Mouse (Mus musculus) kidney, embryonic 16.5 days (tissue): Measurements from ENCODE around the gene Sesn2. TPM values are rescaled to one million over a fixed set of nuclear protein-coding genes. Genes with fewer than 3 reads are reported as not detected.

Experiments
- ATAC-seq: fragments of 200-750 bp; cut with Nextera tagmentation; 2 replicates; pipeline ENCODE4 v1.8.0; 2017; ENCODE audit warnings: moderate TSS enrichment; ENCODE audit not compliant: low FRiP score, low TSS enrichment
- H3K27ac ChIP-seq: fragments of 300-500 bp; sonication (generic); 2 replicates; pipeline ENCODE4 v1.5.1; 2014; ENCODE audit warnings: low read length
- H3K27me3 ChIP-seq: fragments of 300-500 bp; sonication (generic); 2 replicates; pipeline ENCODE4 v1.6.1; 2014; ENCODE audit warnings: low read length, control low read depth, mixed read lengths; ENCODE audit not compliant: insufficient read depth
- H3K36me3 ChIP-seq: fragments of 300-500 bp; sonication (generic); 2 replicates; pipeline ENCODE4 v1.6.1; 2014; ENCODE audit warnings: low read length, control low read depth, mixed read lengths; ENCODE audit not compliant: insufficient read depth
- H3K4me1 ChIP-seq: fragments of 300-500 bp; sonication (generic); 2 replicates; pipeline ENCODE4 v1.6.1; 2014; ENCODE audit warnings: low read length, control low read depth, mixed read lengths; ENCODE audit not compliant: insufficient read depth
- H3K4me2 ChIP-seq: fragments of 300-500 bp; sonication (generic); replicated peaks from 2 replicates; pipeline ENCODE4 v1.6.1; 2014; ENCODE audit warnings: low read depth, low read length
- H3K4me3 ChIP-seq: fragments of 300-500 bp; sonication (generic); 2 replicates; pipeline ENCODE4 v1.5.1; 2014; ENCODE audit warnings: mild to moderate bottlenecking, low read length
- H3K9ac ChIP-seq: fragments of 300-500 bp; sonication (generic); replicated peaks from 2 replicates; pipeline ENCODE4 v1.6.1; 2014; ENCODE audit warnings: low read length
- H3K9me3 ChIP-seq: fragments of 300-500 bp; sonication (generic); 2 replicates; pipeline ENCODE4 v1.6.1; 2016; ENCODE audit warnings: low read length, control low read depth
- WGBS: fragments of 180-500 bp; shearing (Covaris S2); extraction: QIAGEN DNeasy Blood & Tissue Kit; methylation state at CpG from one replicate; pipeline ENCODE4 v1.1.7; 2014; 5-methylcytosine and 5-hydroxymethylcytosine counted together
- polyA plus RNA-seq: library from polyadenylated mRNA; unstranded; fragments of >200 nt; fragmentation: Nextera tagmentation; extraction: Ambion mirVana; gene quantifications from 2 replicates; pipeline ENCODE4 v1.2.1, GENCODE M21; 2015

Sesn2 gene
- polyA plus RNA-seq, 1 experiment from 2014 or later: 21.2 TPM

DNA sequence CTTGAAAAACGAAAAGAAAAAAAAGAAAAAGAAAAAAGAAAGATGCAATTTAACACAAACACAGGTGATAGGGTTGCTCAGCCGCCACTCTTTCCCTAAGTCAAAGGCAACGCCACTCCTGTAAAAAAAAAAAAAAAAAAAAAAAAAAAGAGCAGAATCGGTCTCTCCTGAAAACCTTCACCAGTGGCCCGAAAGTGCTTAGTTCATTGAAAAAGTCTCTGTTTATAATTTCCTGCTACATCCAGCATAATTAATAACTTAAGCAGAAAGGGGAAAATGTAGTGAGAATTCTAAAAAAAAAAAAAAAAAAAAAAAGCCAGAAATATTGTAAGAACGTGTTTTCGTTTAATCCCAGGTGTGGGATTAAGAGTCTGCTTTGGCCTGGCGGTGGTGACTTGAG is 65.8 kb downstream of the Sesn2 start:
- no peak overlapping the region for H3K4me2 ChIP-seq
- H3K36me3 ChIP-seq: no peaks in the 10 kb centered on the region
- H3K27me3 ChIP-seq: no peaks in the 10 kb centered on the region
- H3K4me3 ChIP-seq: no peak overlapping the region
- H3K4me1 ChIP-seq: no peaks in the 10 kb centered on the region
- H3K9ac ChIP-seq: no peak overlapping the region
- 84% methylated on average over 8 of the region's 8 CpGs for WGBS
- no peak overlapping the region for H3K27ac ChIP-seq
- ATAC-seq: no peak
- no peaks in the 10 kb centered on the region for H3K9me3 ChIP-seq

Other genes with a start within 250 kb of the Sesn2 start
- gene Gmeb1, start 248.9 kb downstream of the Sesn2 start, polyA plus RNA-seq: 39.3 and 45.1 TPM in 2 replicates
- 42.9 and 45.7 TPM in 2 replicates for gene Taf12, start 236.1 kb downstream of the Sesn2 start, polyA plus RNA-seq
- gene Rab42, start 207.1 kb downstream of the Sesn2 start, polyA plus RNA-seq: 3.9 and 4.1 TPM in 2 replicates
- gene Trnau1ap, start 181.0 kb downstream of the Sesn2 start, polyA plus RNA-seq: 75.8 and 77.0 TPM in 2 replicates
- 89.6 and 92.7 TPM in 2 replicates for gene Rcc1, start 156.9 kb downstream of the Sesn2 start, polyA plus RNA-seq
- 23.7 and 32.8 TPM in 2 replicates for gene Phactr4, start 88.0 kb downstream of the Sesn2 start, polyA plus RNA-seq
- gene Med18, start 46.6 kb downstream of the Sesn2 start, polyA plus RNA-seq: 21.0 and 22.2 TPM in 2 replicates
- 1,057 and 1,144 TPM in 2 replicates for gene Atpif1, start 23.2 kb upstream of the Sesn2 start, polyA plus RNA-seq
- 159 and 164 TPM in 2 replicates for gene Dnajc8, start 25.0 kb upstream of the Sesn2 start, polyA plus RNA-seq
- gene Ptafr, start 53.6 kb upstream of the Sesn2 start, polyA plus RNA-seq: 0.29 and 0.54 TPM in 2 replicates
- gene Eya3, start 128.5 kb upstream of the Sesn2 start, polyA plus RNA-seq: 29.2 and 31.6 TPM in 2 replicates
- 4.7 and 7.3 TPM in 2 replicates for gene Xkr8, start 222.0 kb upstream of the Sesn2 start, polyA plus RNA-seq
- 9.3 and 11.6 TPM in 2 replicates for gene Smpdl3b, start 246.8 kb upstream of the Sesn2 start, polyA plus RNA-seq